Mouse (Mus musculus): ENCODE measurements around the gene Amotl1.

DNA sequence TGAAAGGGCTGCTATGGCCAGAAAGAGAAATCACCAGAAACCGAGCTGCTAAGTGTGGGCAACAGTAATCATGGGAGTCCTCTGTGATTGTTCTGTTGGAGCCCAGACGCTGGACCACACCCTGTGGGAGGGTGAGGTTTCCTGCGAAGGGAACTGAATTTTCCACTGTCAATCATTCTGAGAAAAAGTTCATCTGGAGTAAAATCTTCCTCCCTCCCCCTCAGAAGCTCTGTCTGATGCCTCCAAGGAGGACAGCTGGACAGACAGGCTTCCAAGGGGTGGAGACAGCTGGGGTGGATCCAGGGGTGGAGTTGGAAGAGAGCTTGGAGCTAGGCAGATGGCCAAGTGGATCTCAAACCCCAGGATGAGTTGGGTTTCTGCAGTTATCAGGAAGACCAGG, 19.8 kb downstream of the Amotl1 start:
- TF ChIP-seq CTCF (IDR thresholded peaks at IDR 0.05; ENCODE audit: control insufficient read depth, insufficient read depth, insufficient read length): no peak
- no peak for TF ChIP-seq MYOG (IDR thresholded peaks at IDR 0.05; ENCODE audit: control insufficient read depth, extremely low read depth, insufficient read length)
- no peak for TF ChIP-seq MAX (IDR thresholded peaks at IDR 0.05)

Measured in C2C12 (cell line).